Mouse (Mus musculus) central nervous system, embryonic 14 days (tissue): ENCODE data around the gene Dock9. TPM values are rescaled to one million over a fixed set of nuclear protein-coding genes. Genes with fewer than 3 reads are reported as not detected.

Experiments used
- polyA plus RNA-seq: library from polyadenylated mRNA; depleted of rRNA; stranded (reverse); fragments of >200 nt; gene quantifications from 2 replicates; pipeline ENCODE4 v1.2.3, GENCODE M21; 2012; rRNA removed

Dock9 gene
- 27.1 and 28.0 TPM in 2 replicates for polyA plus RNA-seq

GRCm38 (mm10) chr14:121797457-121798410 is at the start of gene Dock9:
Dock9 (minus strand) TSS chr14:121797837.

GRCm38 (mm10) chr14:121504781-121505484 is 292.7 kb downstream of the Dock9 start, which contains the start of gene Slc15a1:
Slc15a1 (minus strand) TSS chr14:121505252.

Other genes starting within 250 kb of the Dock9 start
- 34.3 and 35.1 TPM in 2 replicates for gene Ubac2, start 80.8 kb upstream of the Dock9 start, polyA plus RNA-seq
- gene Gpr18, start 117.9 kb upstream of the Dock9 start, polyA plus RNA-seq = 0.06 TPM in 1 of 2 replicates, not detected in the other
- 0.74 and 1.0 TPM in 2 replicates for gene Gpr183, start 167.4 kb upstream of the Dock9 start, polyA plus RNA-seq
- gene Timm8a2, start 236.8 kb upstream of the Dock9 start, polyA plus RNA-seq = 0.21 and 0.24 TPM in 2 replicates